Mouse (Mus musculus) CH12.LX (cell line): ENCODE measurements around the gene Faap24.

ENCODE experiments used
- CTCF ChIP-seq, 2 experiments: IDR thresholded peaks in 1 of 2; conservative IDR thresholded peaks in 1 of 2; 2 replicates each; pipeline ENCODE4 v1.5.1; 2011 to 2012; ENCODE audit warnings: low read depth in 2 of 2, low read length in 2 of 2, improper control_type of control experiment in 1 of 2, inconsistent platforms in 1 of 2, mild to moderate bottlenecking in 1 of 2, moderate library complexity in 1 of 2
- ELF1 ChIP-seq: IDR thresholded peaks from 2 replicates; pipeline ENCODE4 v1.6.1; 2014; ENCODE audit warnings: low read depth, mild to moderate bottlenecking, inconsistent platforms, low read length, improper control_type of control experiment
- ETS1 ChIP-seq: conservative IDR thresholded peaks from 2 replicates; pipeline ENCODE4 v1.6.1; 2012; ENCODE audit warnings: low read depth, mild to moderate bottlenecking, inconsistent platforms, low read length, improper control_type of control experiment, moderate library complexity
- JUND ChIP-seq: conservative IDR thresholded peaks from 2 replicates; pipeline ENCODE4 v1.6.1; 2011; ENCODE audit warnings: low read depth, low read length, improper control_type of control experiment
- KAT2A ChIP-seq: IDR thresholded peaks from 2 replicates; pipeline ENCODE4 v1.6.1; 2012; ENCODE audit warnings: low read length, improper control_type of control experiment, inconsistent platforms; ENCODE audit not compliant: insufficient replicate concordance
- MAFK ChIP-seq: IDR thresholded peaks from 2 replicates; pipeline ENCODE4 v1.6.1; 2011; ENCODE audit warnings: low read length, improper control_type of control experiment; ENCODE audit not compliant: insufficient replicate concordance
- MAX ChIP-seq: IDR thresholded peaks from 2 replicates; pipeline ENCODE4 v1.6.1; 2011; ENCODE audit warnings: low read length, improper control_type of control experiment
- MEF2A ChIP-seq: IDR thresholded peaks from 2 replicates; pipeline ENCODE4 v1.6.1; 2014; ENCODE audit warnings: low read depth, mild to moderate bottlenecking, inconsistent platforms, low read length, improper control_type of control experiment, borderline replicate concordance
- PAX5 ChIP-seq: IDR thresholded peaks from 2 replicates; pipeline ENCODE4 v1.6.1; 2012; ENCODE audit warnings: low read length, inconsistent platforms, mixed read lengths
- USF2 ChIP-seq: conservative IDR thresholded peaks from 2 replicates; pipeline ENCODE4 v1.6.1; 2011; ENCODE audit warnings: low read depth, low read length, improper control_type of control experiment

- no peak for TF ChIP-seq MEF2A
- no peak for TF ChIP-seq MAX
- TF ChIP-seq ELF1, result no peak
- TF ChIP-seq CTCF (conservative IDR thresholded peaks at IDR 0.05 in 1 of 2, IDR thresholded peaks at IDR 0.05 in 1 of 2; ENCODE audit: low read depth in 2 of 2, low read length in 2 of 2), result no peak
- no peak for TF ChIP-seq KAT2A
- TF ChIP-seq ETS1, result no peak
- no peak for TF ChIP-seq JUND
- no peak for TF ChIP-seq MAFK
- no peak for TF ChIP-seq USF2
- no peak for TF ChIP-seq PAX5
These were observed 31.5 kb upstream of the Faap24 start for GRCm38 (mm10) chr7:35428146-35428545.
